Mouse (Mus musculus) kidney, adult 9 months (tissue): Measurements from ENCODE around the gene Gm5592.
"Not testable (repeated sequence)": the region's sequence is repeated elsewhere in the genome, so short reads cannot be mapped to it uniquely, and the experiment has no call there.

Experiments used
- DNase-seq: peaks from one replicate; pipeline ENCODE4 v3.0.0; 2022

Gm5592 gene

GRCm38 (mm10) chr7:41153541-41153940, at the start of gene Gm5592:
TSS of gene Gm5592 (plus strand) at chr7:41153841.
- DNase-seq: not testable (repeated sequence)

GRCm38 (mm10) chr7:41155806-41156205, 2.2 kb downstream of the Gm5592 start:
- DNase-seq: not testable (repeated sequence)

- not testable (repeated sequence) for DNase-seq
These were observed 4.2 kb downstream of the Gm5592 start for GRCm38 (mm10) chr7:41157879-41158278.

GRCm38 (mm10) chr7:41158562-41158961, 4.9 kb downstream of the Gm5592 start:
- DNase-seq: not testable (repeated sequence)

GRCm38 (mm10) chr7:41193671-41194070, 40.0 kb downstream of the Gm5592 start:
- DNase-seq: no peak
